Comparison of ENCODE assay signal across 12 mouse cellular contexts in genomic region chr9:41031590-41032489, GRCm38 (mm10). TPM values are rescaled to one million over a fixed set of nuclear protein-coding genes. Genes with fewer than 3 reads are reported as not detected.
A peak's percentile ranks its signal among the peaks of the same experiment; 100 is the strongest.
DNase-seq lines count a peak whose midpoint lies in the region; ATAC-seq and TF ChIP-seq lines count a peak whose summit lies in the region.
"Had no signal": no experiment of that assay in that cellular context is flagged by ENCODE, and none has a peak within 500 bp of the region (broad histone marks: within the 10 kb centered on the region; RNA-seq: fewer than 3 reads in every experiment).

No protein-coding gene starts in this region.

- peak overlapping the region; percentile 6; the same call in 1 of the 2 replicates for H3K9ac ChIP-seq in embryonic facial prominence, embryonic 13.5 days
- H3K9ac ChIP-seq in hindbrain, embryonic 16.5 days (ENCODE audit: low read depth, low read length), result 0 out of 2 replicates have a peak overlapping the region, but pooled peaks have one; percentile 1
- H3K9ac ChIP-seq in neural tube, embryonic 13.5 days, result peak overlapping the region; percentile 49

- no peaks in the 10 kb centered on the region for H3K27me3 ChIP-seq in kidney, adult 2 months (replicated peaks; ENCODE audit: control insufficient read depth, insufficient read depth, low read length)
- no peaks in the 10 kb centered on the region for H3K27me3 ChIP-seq in embryonic facial prominence, embryonic 13.5 days
- no peaks in the 10 kb centered on the region for H3K27me3 ChIP-seq in hindbrain, embryonic 16.5 days (replicated peaks; ENCODE audit: control insufficient read depth, insufficient read depth, low read length)
- H3K27me3 ChIP-seq in neural tube, embryonic 13.5 days, result no peaks in the 10 kb centered on the region

- H3K4me2 ChIP-seq in embryonic facial prominence, embryonic 13.5 days, result peak overlapping the region; percentile 30
- H3K4me2 ChIP-seq in hindbrain, embryonic 16.5 days (ENCODE audit: low read length), result peak overlapping the region; percentile 1; the same call in 1 of the 2 replicates
- peak overlapping the region; percentile 34 for H3K4me2 ChIP-seq in neural tube, embryonic 13.5 days

- TF ChIP-seq POLR2A in kidney, adult 2 months (IDR thresholded peaks at IDR 0.05; ENCODE audit: low read depth, low read length), result no peak

- 51% methylated on average over 18 of the region's 18 CpGs for WGBS in kidney, adult 2 months
- 16% methylated on average over 18 of the region's 18 CpGs for WGBS in embryonic facial prominence, embryonic 13.5 days
- WGBS in hindbrain, embryonic 16.5 days, result 28% methylated on average over 18 of the region's 18 CpGs
- WGBS in neural tube, embryonic 13.5 days, result 35% methylated on average over 18 of the region's 18 CpGs

- H3K36me3 ChIP-seq in kidney, adult 2 months (ENCODE audit: control insufficient read depth, insufficient read depth, low read length), result no peaks in the 10 kb centered on the region
- H3K36me3 ChIP-seq in embryonic facial prominence, embryonic 13.5 days, result no peaks in the 10 kb centered on the region
- peaks cover 4% of the 10 kb centered on the region for H3K36me3 ChIP-seq in hindbrain, embryonic 16.5 days (ENCODE audit: control insufficient read depth, insufficient read depth, low read length)
- peaks cover 34% of the 10 kb centered on the region for H3K36me3 ChIP-seq in neural tube, embryonic 13.5 days

- no peaks in the 10 kb centered on the region for H3K4me1 ChIP-seq in kidney, adult 2 months (ENCODE audit: control insufficient read depth, insufficient read depth, low read length)
- peaks cover 18% of the 10 kb centered on the region for H3K4me1 ChIP-seq in embryonic facial prominence, embryonic 13.5 days
- H3K4me1 ChIP-seq in hindbrain, embryonic 16.5 days (ENCODE audit: control insufficient read depth, insufficient read depth, low read depth, low read length), result peaks cover 11% of the 10 kb centered on the region
- H3K4me1 ChIP-seq in neural tube, embryonic 13.5 days (replicated peaks), result peaks cover 27% of the 10 kb centered on the region

- H3K27ac ChIP-seq in kidney, adult 2 months (ENCODE audit: insufficient read depth, low read depth, low read length), result no peak overlapping the region
- H3K27ac ChIP-seq in embryonic facial prominence, embryonic 13.5 days, result peak overlapping the region; percentile 66
- peak overlapping the region; percentile 53 for H3K27ac ChIP-seq in hindbrain, embryonic 16.5 days (ENCODE audit: low read depth, low read length)
- H3K27ac ChIP-seq in neural tube, embryonic 13.5 days (replicated peaks), result peak overlapping the region; percentile 80

- DNase-seq in kidney, adult 2 months, result peak; percentile 24
- DNase-seq in kidney, adult 18-20 months, result no peak
- DNase-seq in left cerebral cortex, postnatal 4 days, result no peak
- DNase-seq in thymus, postnatal 0 days (ENCODE audit: low spot score), result no peak
- DNase-seq: kidney, postnatal 25 days; thymus, adult 18-20 months had no signal

- TF ChIP-seq CTCF in kidney, adult 2 months (conservative IDR thresholded peaks at IDR 0.05; ENCODE audit: insufficient read depth, insufficient read length, low read depth, low read length), result no peak

- no peak overlapping the region for H3K4me3 ChIP-seq in kidney, adult 2 months (ENCODE audit: insufficient read depth, low read depth, low read length)
- no peak overlapping the region for H3K4me3 ChIP-seq in embryonic facial prominence, embryonic 13.5 days
- H3K4me3 ChIP-seq in hindbrain, embryonic 16.5 days (ENCODE audit: low read length), result no peak overlapping the region
- no peak overlapping the region for H3K4me3 ChIP-seq in neural tube, embryonic 13.5 days
- H3K4me3 ChIP-seq: erythroblast, embryonic 14.5 days had no signal

- no peak for ATAC-seq in embryonic facial prominence, embryonic 13.5 days (ENCODE audit: insufficient number of reproducible peaks, insufficient read depth, low FRiP score, low TSS enrichment, low read depth)
- peak; percentile 61 for ATAC-seq in hindbrain, embryonic 16.5 days
- ATAC-seq in neural tube, embryonic 13.5 days (ENCODE audit: low read depth), result peak; percentile 49
- ATAC-seq in CD4-positive, CD25-positive, alpha-beta regulatory T cell, adult 4 months, result no peak

- intact Hi-C loops in left cerebral cortex, postnatal 4 days (cut with DNase I), result no loop called here

- H3K9me3 ChIP-seq in embryonic facial prominence, embryonic 13.5 days, result no peaks in the 10 kb centered on the region
- no peaks in the 10 kb centered on the region for H3K9me3 ChIP-seq in hindbrain, embryonic 16.5 days (ENCODE audit: control insufficient read depth, low read length)
- H3K9me3 ChIP-seq in neural tube, embryonic 13.5 days, result no peaks in the 10 kb centered on the region

RNA-seq across cellular contexts. Expression of gene Crtam, which starts 27.4 kb away (rescaled TPM):
- 0.05 and 0.11 TPM in 2 replicates for polyA plus RNA-seq in kidney, adult 2 months (2012; rRNA removed)
- polyA plus RNA-seq in embryonic facial prominence, embryonic 13.5 days (2015; fragmentation: Nextera tagmentation; extraction: Ambion mirVana), result 0.17 and 0.45 TPM in 2 replicates
- 0.06 and 0.40 TPM in 2 replicates for polyA plus RNA-seq in hindbrain, embryonic 16.5 days (2015; fragmentation: Nextera tagmentation; extraction: Ambion mirVana)
- 0.15 and 0.20 TPM in 2 replicates for polyA plus RNA-seq in neural tube, embryonic 13.5 days (2015; fragmentation: Nextera tagmentation; extraction: Ambion mirVana)
- 1 to 10 TPM; 1.1 to 1.2 TPM for polyA plus RNA-seq in CD4-positive, CD25-positive, alpha-beta regulatory T cell, adult 4 months (2017; shearing (Covaris generic))
- total RNA-seq in left cerebral cortex, postnatal 4 days (2021), result under 1 TPM; 0.14 to 0.18 TPM
- 0.72 and 0.75 TPM in 2 replicates for polyA plus RNA-seq in thymus, postnatal 0 days (2015; fragmentation: Nextera tagmentation; extraction: Ambion mirVana)
- total RNA-seq: left cerebral cortex, postnatal 25 days had no signal
- polyA plus RNA-seq: erythroblast, embryonic 14.5 days had no signal

Comparison
In these comparisons a context has a peak if more than half of its experiments do, and no peak if none do; other contexts are left out.
1. ATAC-seq: peak in hindbrain, embryonic 16.5 days (single experiment) and neural tube, embryonic 13.5 days (single experiment); none in embryonic facial prominence, embryonic 13.5 days (single experiment) and CD4-positive, CD25-positive, alpha-beta regulatory T cell, adult 4 months (single experiment).
2. Peak in every context shown above with its lines, with median percentiles within 50 percentile points of each other: H3K4me2 ChIP-seq and H3K9ac ChIP-seq.